Mouse (Mus musculus) testis, adult 2 months (tissue): ENCODE measurements around the gene Trpv2.

Experiments
- CTCF ChIP-seq: fragments of 200-500 bp; IDR thresholded peaks from 2 replicates; pipeline ENCODE4 v1.5.1; 2012; ENCODE audit warnings: low read depth, mild to moderate bottlenecking, inconsistent platforms, low read length, moderate library complexity; ENCODE audit not compliant: control insufficient read depth, insufficient read depth, insufficient replicate concordance
- POLR2A ChIP-seq: fragments of 200-500 bp; IDR thresholded peaks from 2 replicates; pipeline ENCODE4 v1.6.1; 2012; ENCODE audit warnings: low read depth, mild to moderate bottlenecking, inconsistent platforms, low read length, moderate library complexity; ENCODE audit not compliant: control insufficient read depth

GRCm38 (mm10) chr11:62631138-62631537 lies 56.9 kb downstream of the Trpv2 start:
- TF ChIP-seq CTCF (no peak), POLR2A (no peak)
